Mouse (Mus musculus) liver, adult (tissue): ENCODE measurements around the gene Pex19.

Experiments used
- GATA4 ChIP-seq: IDR thresholded peaks from 2 replicates; pipeline ENCODE4 v1.6.1; 2014; ENCODE audit warnings: mild to moderate bottlenecking, low read length; ENCODE audit not compliant: insufficient replicate concordance

Pex19 gene

DNA sequence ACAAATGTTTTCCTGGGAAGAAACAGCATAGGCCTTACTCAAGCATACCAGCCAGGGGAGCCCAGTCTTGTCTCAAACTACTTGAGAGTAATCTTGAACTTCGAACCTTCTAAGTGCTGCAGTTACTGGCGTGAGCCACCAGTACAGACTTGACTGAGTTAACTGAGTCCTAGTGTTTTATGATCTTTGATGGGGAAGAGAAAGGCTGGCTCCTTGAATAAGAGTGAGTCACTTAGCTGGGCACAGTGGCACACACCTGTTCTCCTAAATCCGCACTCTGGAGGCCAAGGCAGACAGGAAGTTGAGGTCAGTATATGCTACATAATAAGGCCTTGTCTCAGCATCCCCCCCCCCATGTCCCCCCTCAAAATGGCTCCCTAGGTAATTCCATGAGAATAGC is 28.0 kb downstream of the Pex19 start:
- TF ChIP-seq GATA4: no peak

GRCm38 (mm10) chr1:172155518-172155917 is 29.0 kb downstream of the Pex19 start:
- no peak for TF ChIP-seq GATA4

DNA sequence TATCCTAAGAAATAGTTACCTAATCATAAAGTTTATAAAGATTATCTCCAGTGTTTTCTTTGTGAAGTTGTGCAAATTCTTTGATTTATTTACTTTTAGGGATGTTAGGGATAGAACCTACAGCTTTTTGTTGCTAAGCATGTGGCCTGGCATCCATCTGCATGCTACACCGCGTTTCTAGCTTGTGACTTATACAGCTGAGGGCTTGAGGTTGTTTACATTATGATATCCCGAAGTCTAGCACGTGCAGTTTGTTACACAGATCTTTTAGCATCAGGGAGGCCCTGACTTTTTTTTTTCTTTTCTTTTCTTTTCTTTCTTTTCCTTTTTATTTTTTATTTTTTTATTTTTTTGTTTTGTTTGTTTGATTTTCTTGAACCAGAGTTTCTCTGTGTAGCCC is 33.4 kb downstream of the Pex19 start:
- TF ChIP-seq GATA4: no peak

DNA sequence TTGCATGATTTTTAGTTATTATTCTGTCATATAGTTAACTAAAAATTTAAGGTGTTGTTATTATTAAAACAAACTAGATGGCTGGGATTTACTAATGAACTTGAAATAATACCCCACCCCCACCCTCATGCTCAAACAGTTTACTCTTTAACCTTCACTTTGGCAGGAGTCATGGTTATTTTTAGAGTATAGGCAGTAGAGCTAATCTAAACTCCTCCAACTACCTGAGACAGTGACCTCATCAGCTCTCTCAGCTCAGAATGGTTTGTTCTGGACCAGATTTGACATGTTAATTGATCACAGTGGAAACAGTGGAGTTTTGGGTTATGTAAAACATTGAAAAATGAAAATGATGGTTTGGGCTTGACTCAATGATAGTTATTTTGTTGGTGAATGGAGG is 34.0 kb downstream of the Pex19 start:
- TF ChIP-seq GATA4: no peak

DNA sequence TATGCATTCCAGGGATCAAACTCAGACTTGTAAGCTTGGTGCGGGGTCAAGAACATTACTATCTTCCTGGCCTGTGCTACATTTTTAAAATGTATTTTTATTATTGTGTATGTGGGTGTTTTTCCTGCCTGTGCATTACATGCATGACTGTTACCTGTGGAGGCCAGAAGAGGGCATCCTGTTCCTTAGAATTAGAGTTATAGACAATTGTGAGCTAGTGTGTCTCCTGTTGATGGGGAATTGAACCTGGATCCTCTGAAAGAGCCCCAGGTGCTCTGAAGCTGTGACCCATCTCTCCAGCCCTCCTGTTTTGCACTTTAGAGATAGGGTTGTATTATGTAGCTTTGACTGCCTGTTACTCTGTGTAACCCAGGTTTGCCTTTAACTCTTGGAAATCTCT is 35.5 kb downstream of the Pex19 start:
- no peak for TF ChIP-seq GATA4

GRCm38 (mm10) chr1:172162959-172163358 is 36.4 kb downstream of the Pex19 start:
- no peak for TF ChIP-seq GATA4

- TF ChIP-seq GATA4: no peak
Measured at GRCm38 (mm10) chr1:172167911-172168310, 41.4 kb downstream of the Pex19 start.

DNA sequence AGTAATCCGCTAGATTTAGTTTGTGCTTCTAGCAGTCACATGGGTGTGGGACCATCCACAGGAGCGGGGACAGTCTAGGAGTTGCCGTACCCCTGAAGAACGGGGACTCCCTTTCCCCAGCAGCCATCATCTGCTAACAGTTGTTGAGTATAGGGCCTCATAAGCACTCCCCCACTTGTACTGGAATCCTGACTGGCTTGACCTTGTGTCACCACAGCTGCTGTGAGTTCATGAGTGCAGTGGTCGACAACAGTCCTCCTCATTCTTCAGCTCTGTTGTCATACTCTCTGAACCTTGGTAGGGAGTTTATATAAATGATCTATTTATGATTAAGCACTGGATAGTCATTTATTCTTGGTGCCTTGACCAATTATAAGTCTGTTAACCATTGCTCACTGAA is 43.3 kb downstream of the Pex19 start:
- no peak for TF ChIP-seq GATA4

DNA sequence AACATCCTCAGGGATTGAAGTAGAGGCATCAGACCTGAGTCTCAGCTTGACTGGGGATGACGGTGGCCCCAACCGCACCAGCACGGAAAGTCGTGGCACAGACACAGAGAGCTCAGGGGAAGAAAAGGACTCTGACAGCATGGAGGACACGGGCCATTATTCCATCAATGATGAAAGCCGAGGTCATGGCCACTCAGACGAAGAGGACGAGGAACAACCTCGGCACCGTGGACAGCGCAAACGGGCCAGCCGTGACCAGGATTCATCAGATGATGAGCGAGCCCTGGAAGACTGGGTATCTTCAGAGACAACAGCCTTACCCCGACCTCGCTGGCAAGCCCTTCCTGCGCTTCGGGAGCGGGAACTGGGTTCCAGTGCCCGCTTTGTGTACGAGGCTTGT is 45.8 kb downstream of the Pex19 start:
- TF ChIP-seq GATA4: no peak

DNA sequence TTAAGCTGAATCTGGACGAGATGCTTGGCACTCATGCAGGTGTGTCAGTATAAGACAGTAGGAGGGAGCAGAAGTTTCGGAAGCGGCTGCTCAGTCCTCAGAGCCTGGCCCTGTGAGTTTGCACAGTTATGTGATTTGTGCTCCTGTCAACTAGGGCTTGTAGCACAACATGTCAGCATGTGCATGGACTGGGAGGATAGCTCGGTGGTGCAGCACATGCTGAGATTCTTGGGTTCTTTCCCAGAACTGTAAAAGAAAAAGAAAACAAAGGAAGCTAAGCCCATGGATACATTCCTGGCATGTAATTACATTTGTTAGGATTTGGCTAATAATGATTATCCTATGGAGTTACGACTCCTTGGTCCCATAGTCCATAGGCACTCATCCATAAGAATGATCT is 46.6 kb downstream of the Pex19 start:
- TF ChIP-seq GATA4: no peak

GRCm38 (mm10) chr1:172177791-172178190 is 51.2 kb downstream of the Pex19 start:
- no peak for TF ChIP-seq GATA4

DNA sequence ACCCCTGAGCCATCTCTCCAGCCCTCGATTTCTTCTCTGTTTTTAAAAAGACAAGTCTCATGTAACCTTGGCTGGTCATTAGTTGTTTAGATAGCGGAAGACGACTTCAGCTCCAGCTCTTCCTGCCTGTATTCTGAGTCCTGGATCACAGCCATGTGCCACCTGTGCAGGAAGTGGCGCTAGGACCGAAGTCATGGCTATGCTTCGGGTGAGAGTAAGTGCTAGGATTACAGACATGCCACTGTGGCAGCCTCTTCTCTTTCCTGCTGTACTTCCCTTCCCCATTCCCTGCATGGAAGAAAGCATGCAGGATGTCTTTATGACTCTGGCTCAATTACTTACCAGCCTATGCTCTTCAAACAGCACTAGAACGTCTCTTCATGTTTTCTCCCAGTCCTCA is 52.5 kb downstream of the Pex19 start:
- no peak for TF ChIP-seq GATA4

DNA sequence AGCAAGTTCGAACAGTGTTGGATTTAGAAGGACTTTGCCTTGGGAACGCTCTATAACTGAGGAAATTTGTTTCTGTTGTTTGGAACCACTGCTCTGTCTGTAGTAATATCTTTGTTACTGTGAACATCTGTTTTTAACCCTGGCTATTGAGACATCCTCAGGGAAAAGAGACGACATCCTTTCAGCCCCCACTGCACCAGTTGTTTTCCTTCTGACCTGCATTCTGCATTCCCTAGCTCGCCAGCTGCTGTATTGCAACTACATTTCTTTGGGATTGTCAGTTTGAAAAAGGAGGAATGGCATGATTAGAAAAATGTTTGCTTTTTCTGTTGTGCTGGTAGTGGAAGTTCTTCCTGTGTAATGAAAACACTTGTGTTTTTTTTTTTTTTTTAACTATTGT is 54.3 kb downstream of the Pex19 start:
- no peak for TF ChIP-seq GATA4

DNA sequence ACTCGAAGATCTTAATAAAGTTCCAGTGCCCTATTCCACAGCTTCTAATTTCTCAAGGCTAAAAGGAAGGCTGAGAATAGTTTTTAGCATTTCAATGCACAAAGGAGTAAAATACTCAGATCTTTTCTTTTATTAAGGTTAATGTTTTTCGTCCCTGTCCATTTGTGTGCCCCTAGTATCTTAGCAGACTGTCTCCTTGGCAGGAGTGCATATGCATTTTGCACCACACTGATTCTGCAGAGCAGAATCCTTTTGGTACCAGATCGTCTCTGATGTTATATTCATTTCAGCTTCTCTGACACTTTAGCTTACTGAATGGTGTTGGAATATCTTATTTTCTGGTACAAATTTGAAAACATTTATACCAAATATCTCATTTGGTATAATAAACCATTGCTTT is 55.2 kb downstream of the Pex19 start:
- TF ChIP-seq GATA4: no peak

DNA sequence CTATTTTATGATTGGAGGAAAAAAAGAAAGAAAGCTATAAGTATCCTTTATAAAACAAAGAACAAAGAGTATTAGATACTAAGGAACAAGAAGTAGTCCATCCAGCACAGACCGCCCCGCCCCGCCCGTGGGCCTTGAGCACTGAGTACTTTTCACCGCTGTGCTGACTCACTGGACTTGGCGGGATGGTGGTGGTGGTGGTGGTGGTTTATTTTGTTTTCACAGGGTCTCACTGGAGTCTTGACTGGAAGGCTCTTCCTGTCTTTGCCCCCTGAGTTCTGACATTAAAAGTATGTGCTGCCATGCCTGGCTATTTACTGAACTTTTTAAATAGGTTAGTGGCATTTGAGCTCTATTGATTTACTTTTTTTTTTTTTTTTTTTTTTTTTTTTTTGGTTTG is 56.5 kb downstream of the Pex19 start:
- no peak for TF ChIP-seq GATA4

GRCm38 (mm10) chr1:172183915-172184314 is 57.4 kb downstream of the Pex19 start:
- TF ChIP-seq GATA4: no peak
